Mouse (Mus musculus) heart, embryonic 12.5 days (tissue): ENCODE measurements around the gene Emp3. TPM values are rescaled to one million over a fixed set of nuclear protein-coding genes. Genes with fewer than 3 reads are reported as not detected.
"Not testable (repeated sequence)": the region's sequence is repeated elsewhere in the genome, so short reads cannot be mapped to it uniquely, and the experiment has no call there.

ENCODE experiments used
- ATAC-seq: fragments of 200-750 bp; cut with Nextera tagmentation; 2 replicates; pipeline ENCODE4 v1.8.0; 2017; ENCODE audit warnings: moderate TSS enrichment, moderate library complexity; ENCODE audit not compliant: insufficient number of reproducible peaks, low FRiP score
- H3K27ac ChIP-seq: fragments of 300-500 bp; sonication (generic); 2 replicates; pipeline ENCODE4 v1.5.1; 2016; ENCODE audit warnings: mild to moderate bottlenecking, moderate library complexity; ENCODE audit not compliant: poor library complexity, severe bottlenecking
- H3K27me3 ChIP-seq: fragments of 300-500 bp; sonication (generic); replicated peaks from 2 replicates; pipeline ENCODE4 v1.6.1; 2016; ENCODE audit warnings: mild to moderate bottlenecking, moderate library complexity
- H3K36me3 ChIP-seq: fragments of 300-500 bp; sonication (generic); 2 replicates; pipeline ENCODE4 v1.6.1; 2016; ENCODE audit warnings: mild to moderate bottlenecking, moderate library complexity
- H3K4me1 ChIP-seq: fragments of 300-500 bp; sonication (generic); replicated peaks from 2 replicates; pipeline ENCODE4 v1.6.1; 2016; ENCODE audit warnings: mild to moderate bottlenecking
- H3K4me2 ChIP-seq: fragments of 300-500 bp; sonication (generic); 2 replicates; pipeline ENCODE4 v1.6.1; 2016; ENCODE audit warnings: mild to moderate bottlenecking, moderate library complexity
- H3K4me3 ChIP-seq: fragments of 300-500 bp; sonication (generic); 2 replicates; pipeline ENCODE4 v1.5.1; 2016; ENCODE audit warnings: mild to moderate bottlenecking
- H3K9ac ChIP-seq: fragments of 300-500 bp; sonication (generic); 2 replicates; pipeline ENCODE4 v1.6.1; 2016; ENCODE audit warnings: mild to moderate bottlenecking, moderate library complexity
- H3K9me3 ChIP-seq: fragments of 300-500 bp; sonication (generic); replicated peaks from 2 replicates; pipeline ENCODE4 v1.6.1; 2016; ENCODE audit warnings: mild to moderate bottlenecking, moderate library complexity
- WGBS: fragments of 180-500 bp; shearing (Covaris S2); methylation state at CpG from one replicate; pipeline ENCODE4 v1.1.7; 2016; 5-methylcytosine and 5-hydroxymethylcytosine counted together
- polyA plus RNA-seq: library from polyadenylated mRNA; unstranded; fragments of >200 nt; fragmentation: Nextera tagmentation; extraction: Ambion mirVana; gene quantifications from 2 replicates; pipeline ENCODE4 v1.2.1, GENCODE M21; 2016

The Emp3 gene
- polyA plus RNA-seq, result 63.1 and 69.0 TPM in 2 replicates

- peak within 1 kb of the TSS; percentile 68 for H3K4me2 ChIP-seq
- H3K9me3 ChIP-seq, result peaks cover 6% of the 10 kb centered on the region; the same call in 1 of the 2 replicates
- 0 out of 2 replicates have a peak, but pooled peaks cover 3% of the 10 kb centered on the region for H3K36me3 ChIP-seq
- H3K27me3 ChIP-seq, result no peaks in the 10 kb centered on the region
- peak within 1 kb of the TSS; percentile 71 for H3K9ac ChIP-seq
- peak within 1 kb of the TSS; percentile 49 for H3K4me3 ChIP-seq
- H3K4me1 ChIP-seq, result peaks cover 54% of the 10 kb centered on the region
- peak within 1 kb of the TSS; percentile 90 for H3K27ac ChIP-seq
- 31% methylated on average over 9 of the region's 9 CpGs for WGBS
- ATAC-seq, result no peak
These were observed at the start of gene Emp3 for GRCm38 (mm10) chr7:45921242-45921621. Gene Emp3, minus strand, starts transcription at chr7:45921404.

DNA sequence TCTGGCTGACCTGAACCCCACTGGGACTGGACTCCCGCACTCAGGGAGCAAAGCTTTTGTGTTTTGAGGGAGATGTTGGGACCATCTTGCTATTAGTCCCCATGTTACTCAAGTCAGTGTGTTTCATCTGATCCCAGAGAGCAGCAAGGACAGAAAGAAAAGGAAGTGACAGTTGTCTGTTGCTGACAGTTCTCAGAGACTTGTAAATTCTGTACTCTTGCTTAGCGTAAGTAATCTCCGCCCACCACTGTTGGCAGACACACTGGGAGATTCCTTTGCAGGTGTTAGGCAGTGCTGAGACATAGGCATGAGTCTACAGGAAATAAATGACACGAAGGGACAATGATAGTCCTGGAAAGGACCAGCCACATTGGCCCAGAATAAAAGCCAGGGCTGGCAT lies 35.4 kb upstream of the Emp3 start:
- no peaks in the 10 kb centered on the region for H3K4me1 ChIP-seq
- WGBS, result 54% methylated on average over 4 of the region's 4 CpGs
- H3K4me2 ChIP-seq, result no peak overlapping the region
- no peak for ATAC-seq
- H3K9me3 ChIP-seq, result no peaks in the 10 kb centered on the region
- H3K9ac ChIP-seq, result no peak overlapping the region
- H3K27ac ChIP-seq, result no peak overlapping the region
- no peak overlapping the region for H3K4me3 ChIP-seq
- peaks cover 6% of the 10 kb centered on the region; the same call in 1 of the 2 replicates for H3K27me3 ChIP-seq
- no peaks in the 10 kb centered on the region for H3K36me3 ChIP-seq

DNA sequence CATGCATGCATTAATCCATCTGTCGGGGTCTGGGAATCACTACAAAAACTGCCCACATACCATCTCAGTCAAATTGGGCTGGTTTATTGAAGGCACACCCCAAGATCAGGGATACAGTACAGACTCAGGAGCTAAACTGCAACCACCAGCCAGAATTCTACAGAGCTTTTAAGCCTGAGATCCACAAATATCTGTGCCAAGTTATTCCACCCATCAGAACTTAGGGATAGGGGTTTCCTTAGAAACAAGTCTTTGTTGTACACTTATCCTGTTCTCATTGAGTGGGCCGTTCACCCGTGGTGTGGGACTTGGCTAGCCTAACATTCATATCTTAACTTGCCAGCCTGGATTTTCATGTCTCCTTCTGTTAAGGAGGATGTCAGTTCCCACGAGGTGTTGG lies 27.9 kb upstream of the Emp3 start:
- Histone ChIP-seq H3K4me1 (no peaks in the 10 kb centered on the region), H3K9ac (no peak overlapping the region), H3K4me2 (no peak overlapping the region), H3K27me3 (peaks cover 3% of the 10 kb centered on the region; the same call in 1 of the 2 replicates), H3K9me3 (no peaks in the 10 kb centered on the region), H3K27ac (no peak overlapping the region), H3K36me3 (no peaks in the 10 kb centered on the region; the same call in 1 of the 2 replicates), H3K4me3 (no peak overlapping the region)
- WGBS, result 71% methylated on average over 4 of the region's 4 CpGs
- no peak for ATAC-seq

GRCm38 (mm10) chr7:45943280-45943679 lies 22.1 kb upstream of the Emp3 start:
- not testable (repeated sequence) for H3K9me3 ChIP-seq, H3K4me2 ChIP-seq, H3K4me1 ChIP-seq, ATAC-seq, H3K4me3 ChIP-seq, H3K27ac ChIP-seq, H3K36me3 ChIP-seq, H3K27me3 ChIP-seq, H3K9ac ChIP-seq
- 70% methylated on average over 1 of the region's 1 CpGs for WGBS

GRCm38 (mm10) chr7:45941986-45942385 lies 20.8 kb upstream of the Emp3 start:
- H3K4me1 ChIP-seq, result peaks cover 6% of the 10 kb centered on the region; the same call in 1 of the 2 replicates
- H3K27ac ChIP-seq, result no peak overlapping the region
- H3K9ac ChIP-seq, result no peak overlapping the region
- no peaks in the 10 kb centered on the region for H3K9me3 ChIP-seq
- H3K36me3 ChIP-seq, result no peaks in the 10 kb centered on the region; the same call in 1 of the 2 replicates
- ATAC-seq, result no peak
- no peak overlapping the region for H3K4me2 ChIP-seq
- 76% methylated on average over 9 of the region's 9 CpGs for WGBS
- no peaks in the 10 kb centered on the region for H3K27me3 ChIP-seq
- no peak overlapping the region for H3K4me3 ChIP-seq

DNA sequence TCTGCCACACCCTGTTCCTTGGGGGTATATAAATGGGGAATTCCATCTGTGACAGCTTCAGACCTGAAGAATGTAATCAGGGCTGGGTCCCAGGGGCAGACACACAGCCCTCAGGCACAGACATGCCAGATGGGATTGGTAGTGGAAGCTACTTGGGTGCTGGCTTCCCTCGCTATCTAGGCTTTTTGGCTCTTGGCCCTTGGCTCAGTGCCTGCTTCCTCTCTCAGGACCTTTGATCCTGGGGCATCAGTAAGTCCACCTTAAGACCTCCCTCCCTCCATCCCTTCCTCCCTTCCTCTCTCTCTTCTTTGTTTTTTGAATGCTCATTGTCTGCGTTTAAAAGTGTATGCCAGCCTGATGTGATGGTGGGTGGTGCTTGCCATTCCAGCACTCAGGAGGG lies 18.6 kb upstream of the Emp3 start:
- Histone ChIP-seq H3K9me3 (no peaks in the 10 kb centered on the region), H3K27me3 (no peaks in the 10 kb centered on the region), H3K4me2 (no peak overlapping the region), H3K36me3 (no peaks in the 10 kb centered on the region; the same call in 1 of the 2 replicates), H3K4me1 (peaks cover 6% of the 10 kb centered on the region; the same call in 1 of the 2 replicates), H3K4me3 (no peak overlapping the region), H3K27ac (no peak overlapping the region), H3K9ac (no peak overlapping the region)
- ATAC-seq, result no peak
- 34% methylated on average over 2 of the region's 2 CpGs for WGBS

DNA sequence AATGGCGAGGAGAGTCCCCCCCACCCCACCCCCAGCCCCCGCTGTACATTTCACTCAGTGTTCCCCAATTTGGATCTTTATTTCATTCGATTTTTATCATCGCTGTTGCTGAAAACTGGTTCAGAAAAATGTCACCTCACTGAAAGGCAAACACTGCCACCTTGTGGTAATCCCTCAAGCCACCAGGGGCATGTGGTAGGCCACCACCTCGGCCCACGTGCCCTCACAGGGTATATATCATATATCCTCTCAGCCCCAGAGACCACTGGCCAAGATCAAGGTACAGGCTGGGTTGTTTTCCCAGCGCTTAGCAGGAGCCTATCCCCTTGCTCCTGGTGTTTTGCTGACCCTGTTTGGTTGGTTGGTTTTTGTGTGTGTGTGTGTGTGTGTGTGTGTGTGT lies 13.9 kb upstream of the Emp3 start:
- Histone ChIP-seq H3K27ac (no peak overlapping the region), H3K4me3 (no peak overlapping the region), H3K4me2 (no peak overlapping the region), H3K27me3 (no peaks in the 10 kb centered on the region), H3K9ac (0 out of 2 replicates have a peak overlapping the region, but pooled peaks have one; percentile 19), H3K4me1 (peaks cover 6% of the 10 kb centered on the region; the same call in 1 of the 2 replicates), H3K9me3 (peaks cover 12% of the 10 kb centered on the region; the same call in 1 of the 2 replicates), H3K36me3 (peaks cover 7% of the 10 kb centered on the region; the same call in 1 of the 2 replicates)
- ATAC-seq, result no peak
- WGBS, result 28% methylated on average over 7 of the region's 7 CpGs

DNA sequence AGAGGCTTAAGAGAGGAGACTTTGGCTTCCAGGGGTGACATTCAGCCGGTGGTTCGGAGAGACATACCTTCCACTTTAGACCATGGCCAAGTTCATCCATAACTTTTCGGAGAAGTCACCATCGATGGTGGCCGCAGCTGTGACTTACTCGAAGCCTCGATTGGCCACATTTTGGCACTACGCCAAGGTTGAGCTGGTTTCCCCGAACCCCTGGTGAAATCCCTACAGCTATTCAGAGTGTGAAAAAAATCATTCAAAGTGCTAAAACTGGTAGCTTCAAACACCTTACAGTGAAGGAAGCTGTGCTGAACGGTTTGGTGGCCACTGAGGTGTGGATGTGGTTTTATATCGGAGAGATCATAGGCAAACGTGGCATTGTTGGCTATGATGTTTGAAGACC lies 12.6 kb upstream of the Emp3 start:
- H3K9me3 ChIP-seq, result peaks cover 12% of the 10 kb centered on the region; the same call in 1 of the 2 replicates
- not testable (repeated sequence) for H3K4me2 ChIP-seq, H3K4me1 ChIP-seq, H3K27me3 ChIP-seq, H3K27ac ChIP-seq, ATAC-seq, H3K9ac ChIP-seq, H3K36me3 ChIP-seq, H3K4me3 ChIP-seq
- 87% methylated on average over 12 of the region's 12 CpGs for WGBS

DNA sequence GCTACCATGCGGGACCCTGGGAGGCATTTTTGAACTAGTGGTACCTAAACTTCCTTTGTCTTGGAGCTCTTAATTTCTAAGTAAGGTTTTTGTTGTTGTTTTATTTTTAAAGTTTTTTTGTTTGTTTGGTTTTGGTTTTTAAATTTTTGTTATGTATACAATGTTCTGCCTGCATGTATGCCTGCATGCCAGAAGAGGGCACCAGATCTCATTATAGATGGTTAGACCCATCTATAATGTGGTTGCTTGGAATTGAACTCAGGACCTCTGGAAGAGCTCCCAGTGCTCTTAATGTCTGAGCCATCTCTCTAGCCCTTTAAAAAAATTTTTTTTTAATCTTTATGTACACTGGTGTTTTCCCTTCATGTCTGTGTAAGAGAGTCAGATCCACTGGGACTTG lies 8.5 kb upstream of the Emp3 start:
- ATAC-seq, result no peak
- Histone ChIP-seq H3K4me1 (peaks cover 1% of the 10 kb centered on the region), H3K27me3 (peaks cover 27% of the 10 kb centered on the region), H3K27ac (no peak overlapping the region), H3K4me2 (no peak overlapping the region), H3K4me3 (no peak overlapping the region), H3K36me3 (peaks cover 7% of the 10 kb centered on the region; the same call in 1 of the 2 replicates), H3K9me3 (peaks cover 28% of the 10 kb centered on the region), H3K9ac (no peak overlapping the region)
- WGBS, result 86% methylated on average over 1 of the region's 1 CpGs

DNA sequence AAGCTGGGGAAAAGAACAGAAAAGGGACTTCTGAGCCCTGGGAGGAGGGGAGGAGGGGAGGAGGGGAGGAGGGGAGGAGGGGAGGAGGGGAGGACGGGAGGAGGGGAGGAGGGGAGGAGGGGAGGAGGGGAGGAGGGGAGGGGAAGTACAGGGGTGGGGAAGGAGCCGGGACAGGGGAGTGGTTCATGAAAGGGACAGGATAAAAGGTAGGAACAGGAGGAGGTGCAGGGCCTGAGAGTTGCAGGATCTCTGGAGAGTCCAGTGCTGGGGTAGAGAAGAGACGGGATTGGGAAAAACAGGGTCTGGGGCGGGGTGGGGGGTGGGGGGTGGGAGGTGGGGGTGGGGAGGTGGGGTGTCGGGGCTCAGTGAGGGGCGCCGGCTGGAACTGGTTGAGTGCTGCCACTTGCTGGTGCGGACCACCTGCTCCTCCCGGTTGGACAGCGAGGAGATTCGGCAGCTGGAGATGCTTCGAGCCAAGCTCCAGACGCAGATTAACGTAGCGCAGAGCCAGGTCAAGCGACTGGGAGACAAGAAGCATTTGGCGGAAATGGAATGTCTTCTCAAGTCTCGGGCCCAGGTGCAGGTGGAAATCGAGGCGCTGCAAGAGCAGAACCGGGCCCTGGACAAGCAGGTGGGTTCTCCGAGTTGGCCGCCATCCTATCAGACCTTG lies 7.6 kb upstream of the Emp3 start:
- Histone ChIP-seq H3K4me1 (peaks cover 9% of the 10 kb centered on the region), H3K27me3 (peaks cover 27% of the 10 kb centered on the region), H3K4me3 (no peak overlapping the region), H3K4me2 (peak overlapping the region; percentile 17; the same call in 1 of the 2 replicates), H3K36me3 (peaks cover 7% of the 10 kb centered on the region; the same call in 1 of the 2 replicates), H3K27ac (no peak overlapping the region), H3K9me3 (peaks cover 28% of the 10 kb centered on the region), H3K9ac (no peak overlapping the region)
- no peak for ATAC-seq
- 11% methylated on average over 17 of the region's 23 CpGs for WGBS

DNA sequence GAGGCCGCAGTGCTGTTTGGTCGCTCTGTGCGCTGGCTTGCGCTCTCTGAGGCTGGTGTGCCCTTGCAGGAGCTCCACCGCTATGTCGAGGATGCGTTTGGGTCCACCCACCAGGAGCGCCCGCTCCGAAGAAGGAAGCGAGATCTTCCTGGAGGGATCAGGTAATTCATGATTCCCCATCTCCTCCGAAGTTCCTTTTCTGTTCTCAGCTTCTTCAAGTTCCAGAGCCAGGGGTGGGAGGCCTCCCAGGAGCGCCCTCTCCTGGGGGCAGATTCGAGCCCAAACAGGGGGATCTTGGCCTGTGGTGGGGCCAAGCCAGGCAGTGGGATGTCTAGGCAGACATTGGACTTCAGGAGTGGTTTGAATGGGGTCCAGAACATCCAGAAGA lies 3.2 kb upstream of the Emp3 start:
- Histone ChIP-seq H3K36me3 (no peaks in the 10 kb centered on the region), H3K4me2 (peak overlapping the region; percentile 71), H3K4me3 (peak overlapping the region; percentile 51), H3K27me3 (peaks cover 25% of the 10 kb centered on the region), H3K4me1 (peaks cover 36% of the 10 kb centered on the region), H3K9ac (peak overlapping the region; percentile 64), H3K27ac (peak overlapping the region; percentile 90; the same call in 1 of the 2 replicates), H3K9me3 (peaks cover 16% of the 10 kb centered on the region)
- ATAC-seq, result no peak
- WGBS, result 8% methylated on average over 14 of the region's 14 CpGs
